Mouse (Mus musculus): ENCODE measurements around the gene Zcwpw1. TPM values are rescaled to one million over a fixed set of nuclear protein-coding genes. Genes with fewer than 3 reads are reported as not detected.

Zcwpw1 gene
- total RNA-seq, 2 experiments from 2014 or later, result 0.36 to 0.49 TPM

DNA sequence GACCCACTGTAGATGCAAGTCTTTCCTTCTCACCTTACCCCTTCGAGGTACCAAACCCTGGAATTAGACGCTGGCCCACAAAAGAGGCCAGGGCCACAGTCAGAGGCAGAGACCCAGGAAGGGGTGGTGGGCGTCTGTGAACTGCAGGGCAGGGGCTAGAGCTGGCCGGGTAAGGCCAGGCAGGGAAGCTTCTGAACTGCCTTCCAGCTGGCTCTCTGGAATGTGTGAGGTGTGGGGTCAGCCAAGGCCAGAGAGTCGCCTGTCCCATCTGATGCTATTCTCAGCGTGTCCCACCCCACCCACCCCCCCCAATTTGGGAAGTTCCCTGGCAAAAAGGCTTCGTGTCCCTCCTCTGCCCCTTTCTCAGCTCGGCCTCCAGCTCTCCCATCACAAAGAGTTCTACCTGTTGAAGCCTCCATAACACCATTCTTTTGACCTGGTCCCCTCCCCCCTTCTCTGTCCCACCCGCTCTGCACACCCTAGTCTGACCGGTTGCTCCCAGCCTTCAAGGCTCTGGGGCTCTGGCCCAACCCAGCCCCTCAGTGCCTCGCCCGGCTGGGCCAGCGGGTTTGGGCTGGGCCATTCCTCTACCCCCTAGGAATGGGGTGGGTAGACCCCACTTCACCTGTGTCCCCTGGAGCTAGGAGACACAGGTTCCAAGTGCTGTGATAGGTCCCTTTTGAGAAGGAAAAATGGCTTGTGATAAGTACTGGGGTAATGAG is 34.3 kb upstream of the Zcwpw1 start:
- intact Hi-C loops (cut with DNase I), result no loop called here
- peak; percentile 32 to 40 for DNase-seq

DNA sequence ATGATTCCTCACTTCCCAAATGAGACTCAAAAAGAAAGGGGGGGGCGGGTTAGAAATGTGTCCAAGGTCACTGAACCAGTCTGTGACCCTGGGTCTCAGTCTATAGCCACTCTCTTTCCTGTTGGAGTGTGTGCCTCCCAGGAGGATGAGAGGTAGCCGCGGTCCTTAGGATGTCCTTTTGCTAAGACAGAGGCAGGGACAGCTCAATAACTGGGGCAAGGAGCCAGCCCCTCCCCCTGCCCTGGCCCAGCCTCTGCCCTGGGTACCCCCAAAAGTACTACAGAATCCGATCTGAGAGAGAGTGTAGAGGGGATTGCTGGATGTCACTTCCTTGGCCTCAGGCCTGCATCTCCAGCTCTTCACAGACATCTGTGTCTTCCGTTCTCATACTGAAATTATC is 32.2 kb upstream of the Zcwpw1 start:
- intact Hi-C loops (cut with DNase I), result loop anchor here (5.0 kb wide), 1 partner anchor 168 kb away; no protein-coding TSS in a partner anchor
- DNase-seq, result no peak

DNA sequence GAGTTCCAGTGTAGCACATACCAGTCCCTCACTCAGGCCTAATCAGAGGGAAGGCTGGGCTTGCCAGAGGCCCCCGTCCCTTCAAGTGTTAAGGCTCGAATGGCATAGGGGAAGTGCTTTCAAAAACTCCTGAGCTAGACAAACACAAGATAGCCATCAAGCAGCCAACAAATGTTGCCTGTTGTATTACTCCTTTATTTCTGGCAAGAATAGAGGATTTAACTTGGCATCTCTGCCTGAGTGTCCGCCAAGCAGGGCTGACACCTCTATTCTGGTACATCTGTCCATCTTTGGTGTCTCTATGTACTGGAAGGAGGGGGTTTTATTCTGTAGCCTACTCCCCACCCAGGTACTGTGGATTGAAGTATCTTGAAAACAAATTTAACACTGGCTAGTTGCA is 31.5 kb upstream of the Zcwpw1 start:
- DNase-seq, result no peak
- intact Hi-C loops (cut with DNase I), result loop anchor here (2.0 to 5.0 kb wide), 2 partner anchors 15 to 169 kb away; partner anchors contain the start of gene Nyap1

GRCm38 (mm10) chr5:137756882-137757661 is 30.5 kb upstream of the Zcwpw1 start:
- DNase-seq, result peak; percentile 87 to 91
- intact Hi-C loops (cut with DNase I), result loop anchor here (1.0 to 5.0 kb wide), 3 partner anchors 16 to 170 kb away; partner anchors contain the start of gene Nyap1

DNA sequence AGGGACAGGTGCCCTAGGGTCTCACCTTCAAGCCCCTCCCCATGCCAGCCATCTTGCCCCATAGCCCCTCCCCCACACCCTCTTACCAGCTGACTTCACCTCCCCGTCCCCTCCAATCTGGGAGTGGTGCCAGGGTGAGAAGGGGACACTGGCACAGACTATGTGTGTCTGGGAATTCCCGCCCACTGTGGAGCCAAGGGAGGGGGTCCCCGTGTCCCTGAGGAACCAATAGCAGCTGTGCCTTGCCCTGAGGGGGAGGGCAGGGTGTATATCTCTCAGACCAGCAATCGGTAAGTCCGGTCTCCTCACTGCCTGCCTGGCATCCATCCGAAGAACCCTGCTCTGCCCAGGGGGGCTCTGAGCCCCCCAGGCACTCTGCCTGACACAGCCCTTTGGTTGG is 29.7 kb upstream of the Zcwpw1 start:
- peak; percentile 44 to 47 for DNase-seq

DNA sequence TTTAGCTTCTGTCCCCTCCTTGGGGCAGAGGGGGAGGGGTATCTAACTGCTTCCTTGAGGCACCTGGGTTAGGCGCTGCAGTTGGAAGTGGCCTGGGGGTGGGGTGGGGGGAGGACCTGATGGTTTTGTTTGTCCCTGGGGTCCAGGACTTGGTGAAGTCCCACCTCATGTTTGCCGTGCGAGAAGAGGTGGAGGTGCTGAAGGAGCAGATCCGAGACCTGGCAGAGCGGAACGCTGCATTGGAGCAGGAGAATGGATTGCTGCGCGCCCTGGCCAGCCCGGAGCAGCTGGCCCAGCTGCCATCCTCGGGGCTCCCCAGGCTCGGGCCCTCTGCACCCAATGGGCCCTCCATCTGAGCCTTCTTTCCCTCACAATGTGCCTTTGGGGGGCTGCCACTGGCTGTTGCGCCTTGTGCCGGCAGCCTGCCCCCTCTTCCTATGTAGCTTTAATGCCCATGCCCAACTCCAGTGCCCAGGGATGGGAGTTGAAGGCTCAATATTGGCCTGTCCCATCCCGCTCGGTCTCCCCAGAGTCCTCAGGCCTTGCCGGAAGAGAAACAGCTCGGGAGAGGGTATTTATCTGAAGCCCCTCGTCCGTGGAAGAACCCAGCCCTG is 28.6 kb upstream of the Zcwpw1 start:
- intact Hi-C loops (cut with DNase I), result loop anchor here (5.0 kb wide), 1 partner anchor 172 kb away; no protein-coding TSS in a partner anchor
- DNase-seq, result no peak

More for the DNA sequence above, 29.7 kb upstream of the Zcwpw1 start:
- intact Hi-C loops (cut with DNase I), result loop anchor here (1.0 to 5.0 kb wide), 3 partner anchors 17 to 171 kb away; partner anchors contain the start of gene Nyap1

GRCm38 (mm10) chr5:137759971-137760412 is 27.6 kb upstream of the Zcwpw1 start:
- DNase-seq, result peak; percentile 84 to 87
- intact Hi-C loops (cut with DNase I), result loop anchor here (1.0 to 5.0 kb wide), 3 partner anchors 103 to 278 kb away; no protein-coding TSS in a partner anchor

- no peak for DNase-seq
These were observed 22.8 kb upstream of the Zcwpw1 start for GRCm38 (mm10) chr5:137764609-137765340.

DNA sequence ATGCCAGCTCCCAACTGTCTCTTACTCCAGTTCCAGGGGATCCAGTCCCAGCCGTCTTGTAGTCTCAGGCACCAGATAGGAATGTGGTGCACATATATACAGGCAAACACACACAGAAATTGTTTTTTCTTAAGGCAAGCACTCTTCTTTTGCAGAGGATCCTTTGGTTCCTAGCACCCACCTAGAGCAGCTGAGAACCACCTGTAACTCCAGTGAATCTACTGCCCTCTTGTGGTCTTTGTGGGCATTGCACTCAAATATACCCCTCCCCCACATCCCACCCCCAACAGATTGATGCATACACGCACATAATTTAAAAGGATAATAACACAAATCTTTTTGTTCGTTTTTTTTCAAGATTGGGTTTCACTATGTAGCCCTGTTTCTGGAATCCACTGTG is 21.3 kb upstream of the Zcwpw1 start:
- DNase-seq, result no peak
- intact Hi-C loops (cut with DNase I), result no loop called here

More at GRCm38 (mm10) chr5:137764609-137765340, 22.8 kb upstream of the Zcwpw1 start:
- intact Hi-C loops (cut with DNase I), result loop anchor here (5.0 kb wide), 1 partner anchor 282 kb away; no protein-coding TSS in a partner anchor

GRCm38 (mm10) chr5:137768475-137768874 is 19.1 kb upstream of the Zcwpw1 start:
- DNase-seq, result no peak
- intact Hi-C loops (cut with DNase I), result no loop called here

DNA sequence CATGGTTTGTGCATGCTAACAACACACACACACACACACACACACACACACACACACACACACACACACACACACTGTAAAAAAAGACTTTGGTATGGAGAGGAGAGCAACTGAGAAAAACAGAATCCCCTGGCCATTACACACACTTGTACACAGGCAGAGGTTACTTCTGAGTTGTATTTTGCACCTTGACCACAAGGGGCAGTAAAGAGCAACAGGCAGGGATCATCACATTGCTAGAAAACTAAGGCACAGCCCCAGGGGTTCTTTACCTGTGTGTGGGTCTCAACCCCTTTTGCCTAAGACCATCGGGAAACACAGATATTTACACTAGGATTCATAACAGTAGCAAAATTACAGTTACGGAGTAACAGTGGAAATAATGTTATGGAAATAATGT is 16.9 kb upstream of the Zcwpw1 start:
- intact Hi-C loops (cut with DNase I), result no loop called here
- no peak for DNase-seq

DNA sequence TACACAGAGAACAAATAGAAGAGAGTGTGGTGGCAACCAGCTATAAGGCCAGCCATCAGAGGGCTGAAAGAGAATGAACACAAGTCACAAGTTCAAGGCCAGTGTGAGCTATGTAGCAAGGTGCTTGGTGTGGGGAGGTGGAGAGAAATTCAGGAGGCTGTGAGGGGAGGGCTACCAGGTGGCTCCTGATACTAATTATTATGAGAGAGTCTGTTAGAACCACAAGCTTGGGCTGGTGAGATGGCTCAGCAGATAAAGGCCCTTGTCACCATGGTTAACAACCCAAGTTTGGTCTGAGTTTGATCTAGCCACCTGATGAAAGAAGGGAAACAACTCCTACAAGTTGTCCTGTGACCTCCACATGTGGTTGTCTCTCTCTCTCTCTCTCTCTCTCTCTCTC is 14.8 kb upstream of the Zcwpw1 start:
- intact Hi-C loops (cut with DNase I), result no loop called here
- no peak for DNase-seq

DNA sequence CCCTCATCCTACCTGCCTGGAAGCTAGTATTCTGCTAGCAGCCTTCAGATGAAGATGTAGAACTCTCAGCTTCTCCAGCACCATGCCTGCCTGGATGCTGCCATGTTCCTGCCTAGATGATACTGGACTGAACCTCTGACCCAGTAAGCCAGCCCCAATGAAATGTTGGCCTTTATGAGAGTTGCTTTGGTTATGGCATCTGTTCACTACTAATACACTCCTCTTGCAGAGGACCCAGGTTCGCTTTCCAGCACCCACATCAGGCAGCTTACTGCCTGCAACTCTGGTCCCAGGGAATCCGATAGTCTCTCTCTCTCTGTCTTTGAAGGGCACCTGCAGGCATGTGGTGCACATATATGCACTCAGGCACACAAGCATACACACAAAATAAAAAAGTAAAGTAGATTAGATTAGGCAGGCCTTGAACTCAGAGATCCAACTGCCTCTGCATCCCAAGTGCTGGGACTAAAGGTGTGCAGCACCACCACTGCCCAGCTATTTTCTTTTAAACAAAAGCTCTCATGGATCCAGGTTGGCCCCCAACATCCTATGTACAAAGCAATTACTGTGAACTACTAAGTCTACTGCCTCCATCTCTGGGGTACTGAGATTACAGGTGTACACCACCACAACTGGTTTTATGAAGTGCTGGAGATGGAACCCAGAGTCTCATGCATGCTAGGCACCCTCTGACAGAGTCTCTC is 11.9 kb upstream of the Zcwpw1 start:
- intact Hi-C loops (cut with DNase I), result loop anchor here (5.0 kb wide), 1 partner anchor 438 kb away; no protein-coding TSS in a partner anchor
- DNase-seq, result no peak

GRCm38 (mm10) chr5:137776408-137776918 is 11.1 kb upstream of the Zcwpw1 start:
- no peak for DNase-seq
- intact Hi-C loops (cut with DNase I), result loop anchor here (5.0 kb wide), 1 partner anchor 439 kb away; no protein-coding TSS in a partner anchor

- intact Hi-C loops (cut with DNase I), result loop anchor here (5.0 kb wide), 1 partner anchor 440 kb away; no protein-coding TSS in a partner anchor
- DNase-seq, result no peak
These were observed 10.2 kb upstream of the Zcwpw1 start for GRCm38 (mm10) chr5:137777267-137777845.

- peak; percentile 96 to 98 for DNase-seq
These were observed 9.0 kb upstream of the Zcwpw1 start, which contains the start of gene Ppp1r35 for GRCm38 (mm10) chr5:137778635-137779034. Ppp1r35 (plus strand) TSS chr5:137778849.

DNA sequence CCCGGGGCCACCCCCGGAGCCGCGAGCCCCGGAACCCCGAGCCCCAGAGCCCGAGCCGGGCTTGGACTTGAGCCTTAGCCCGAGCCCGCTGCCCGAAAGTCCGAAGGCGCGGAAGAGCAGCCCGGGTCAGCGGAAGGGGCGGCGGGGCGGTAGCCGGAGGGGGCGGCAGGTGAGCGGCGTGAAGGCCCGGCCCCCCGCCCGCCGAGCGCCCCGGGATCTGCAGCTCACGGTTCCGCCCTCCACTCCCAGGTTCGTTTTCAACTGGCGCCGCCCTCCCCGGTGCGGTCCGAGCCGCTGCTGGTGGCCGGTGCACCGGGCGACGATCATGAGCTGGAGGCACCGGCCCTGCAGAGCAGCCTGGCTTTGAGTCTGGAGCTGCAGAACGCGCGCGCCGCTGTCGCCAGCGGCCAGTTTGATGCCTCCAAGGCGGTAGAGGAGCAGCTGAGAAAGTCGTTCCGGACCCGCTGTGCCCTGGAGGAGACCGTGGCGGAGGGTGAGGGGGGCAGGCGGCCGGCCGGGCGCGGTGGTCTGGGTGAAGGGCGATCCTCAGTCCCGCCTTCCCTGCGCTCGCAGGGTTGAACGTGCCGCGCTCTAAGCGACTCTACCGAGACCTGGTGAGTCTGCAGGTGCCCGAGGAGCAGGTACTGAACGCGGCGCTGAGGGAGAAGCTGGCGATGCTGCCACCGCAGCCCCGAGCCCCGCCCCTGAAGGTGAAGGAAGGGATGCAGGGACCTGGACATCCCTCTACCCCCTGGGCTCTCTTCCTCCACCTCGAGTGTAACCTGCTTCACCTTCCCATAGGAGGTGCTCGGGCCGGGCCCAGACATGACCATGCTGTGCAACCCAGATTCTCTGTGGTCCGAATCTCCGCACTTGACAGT is 8.3 kb upstream of the Zcwpw1 start:
- DNase-seq, result peak in 1 of 2 experiments; percentile 34
- intact Hi-C loops (cut with DNase I), result loop anchor here (5.0 kb wide), 1 partner anchor 442 kb away; no protein-coding TSS in a partner anchor

More at GRCm38 (mm10) chr5:137778635-137779034, 9.0 kb upstream of the Zcwpw1 start, which contains the start of gene Ppp1r35:
- intact Hi-C loops (cut with DNase I), result loop anchor here (5.0 kb wide), 1 partner anchor 441 kb away; no protein-coding TSS in a partner anchor
